Mouse (Mus musculus): Measurements from ENCODE around the gene Mfsd4b4. TPM values are rescaled to one million over a fixed set of nuclear protein-coding genes. Genes with fewer than 3 reads are reported as not detected.

Mfsd4b4 gene
- total RNA-seq, 1 experiment = 4.7 TPM

GRCm38 (mm10) chr10:39842621-39843020, 56.4 kb downstream of the Mfsd4b4 start:
- H3K4me3 ChIP-seq (ENCODE audit: insufficient read depth in 1 of 2, low read depth in 1 of 2, low read length in 2 of 2, poor library complexity in 1 of 2, severe bottlenecking in 1 of 2) = no peak overlapping the region
- no peak overlapping the region for H3K9ac ChIP-seq (ENCODE audit: insufficient read depth, low read depth, low read length, poor library complexity, severe bottlenecking)
- in situ Hi-C loops (cut with MboI; ENCODE audit: low sequenced_read_pairs in 2 of 2, unreplicated experiment in 2 of 2) = no loop called here
- DNase-seq (ENCODE audit: low read depth, low spot score) = no peak
- no peak overlapping the region for H3K27ac ChIP-seq (ENCODE audit: insufficient read depth, low read depth, low read length, poor library complexity, severe bottlenecking)
- H3K4me1 ChIP-seq (ENCODE audit: control insufficient read depth in 2 of 2, insufficient read depth in 2 of 2, low read length in 2 of 2, poor library complexity in 1 of 2) = no peaks in the 10 kb centered on the region
- H3K9me3 ChIP-seq (ENCODE audit: control insufficient read depth, insufficient read depth, low read depth, low read length) = no peaks in the 10 kb centered on the region
- H3K36me3 ChIP-seq (ENCODE audit: control insufficient read depth, insufficient read depth, low read length, poor library complexity, severe bottlenecking) = peaks cover 8% of the 10 kb centered on the region
- no peak for TF ChIP-seq ZC3H11A (IDR thresholded peaks at IDR 0.05; ENCODE audit: borderline replicate concordance, low read depth, low read length)

Other genes with a start within 250 kb of the Mfsd4b4 start
- gene Rev3l, start 167.1 kb downstream of the Mfsd4b4 start, total RNA-seq (2012; rRNA removed) = 35.0 and 35.8 TPM in 2 replicates
- gene Mfsd4b2, start 27.7 kb upstream of the Mfsd4b4 start, total RNA-seq (2012; rRNA removed) = not detected in 2 replicates
- 0.18 and 0.26 TPM in 2 replicates for gene Mfsd4b3, start 60.9 kb upstream of the Mfsd4b4 start, total RNA-seq (2012; rRNA removed)
- 0.16 and 0.18 TPM in 2 replicates for gene Mfsd4b5, start 87.4 kb upstream of the Mfsd4b4 start, total RNA-seq (2012; rRNA removed)
- gene Mfsd4b1, start 126.0 kb upstream of the Mfsd4b4 start, total RNA-seq (2012; rRNA removed) = 0.09 TPM in 1 of 2 replicates, not detected in the other
- gene Slc16a10, start 243.0 kb upstream of the Mfsd4b4 start, total RNA-seq (2012; rRNA removed) = 6.2 and 8.1 TPM in 2 replicates

Data from ES-E14 (cell line).